Mouse (Mus musculus) CH12.LX (cell line): Measurements from ENCODE around the gene Cinp. TPM values are rescaled to one million over a fixed set of nuclear protein-coding genes. Genes with fewer than 3 reads are reported as not detected.

Experiments used
- DNase-seq: peaks from one replicate; pipeline ENCODE4 v3.0.0-alpha.2; 2013; ENCODE audit errors: extremely low read depth
- H3K27ac ChIP-seq: 2 replicates; pipeline ENCODE4 v1.5.1; 2012; ENCODE audit warnings: low read depth, mild to moderate bottlenecking, control low read depth, moderate library complexity; ENCODE audit not compliant: insufficient read depth
- H3K27me3 ChIP-seq: replicated peaks from 2 replicates; pipeline ENCODE3; 2012; ENCODE audit warnings: inconsistent platforms
- H3K36me3 ChIP-seq, 2 experiments: replicated peaks in 1 of 2; 2 replicates each; pipeline versions ENCODE3 to v1.6.1; 2012; ENCODE audit warnings: inconsistent platforms in 1 of 2, low read length in 1 of 2, mild to moderate bottlenecking in 1 of 2, mixed read lengths in 1 of 2, moderate library complexity in 1 of 2; ENCODE audit not compliant: control insufficient read depth in 1 of 2, insufficient read depth in 1 of 2
- H3K4me1 ChIP-seq, 2 experiments: 2 replicates each; pipeline ENCODE4 v1.6.1; 2012; ENCODE audit warnings: inconsistent platforms in 1 of 2, moderate library complexity in 1 of 2; ENCODE audit not compliant: insufficient read depth in 2 of 2, control insufficient read depth in 1 of 2
- H3K4me2 ChIP-seq: 2 replicates; pipeline ENCODE4 v1.6.1; 2012; ENCODE audit warnings: low read depth, mild to moderate bottlenecking, control low read depth; ENCODE audit not compliant: poor library complexity, insufficient read depth, severe bottlenecking
- H3K4me3 ChIP-seq, 3 experiments: fragments of 150-350 bp in 1 of 3; sonication (generic) in 1 of 3; replicated peaks in 1 of 3; 2 replicates each; pipeline versions ENCODE3 to v1.5.1; 2011 to 2012; ENCODE audit warnings: low read depth in 2 of 3, low read length in 2 of 3, mild to moderate bottlenecking in 2 of 3, moderate library complexity in 2 of 3, control low read depth in 1 of 3, improper control_type of control experiment in 1 of 3, inconsistent platforms in 1 of 3, mixed read lengths in 1 of 3; ENCODE audit not compliant: poor library complexity in 1 of 3
- H3K79me2 ChIP-seq: replicated peaks from 2 replicates; pipeline ENCODE4 v1.6.1; 2012; ENCODE audit warnings: mild to moderate bottlenecking, moderate library complexity; ENCODE audit not compliant: control insufficient read depth, poor library complexity, insufficient read depth, severe bottlenecking; ENCODE audit errors: extremely low read depth
- H3K9ac ChIP-seq: 2 replicates; pipeline ENCODE4 v1.6.1; 2012; ENCODE audit warnings: low read depth, mild to moderate bottlenecking, control low read depth, moderate library complexity; ENCODE audit not compliant: insufficient read depth
- H3K9me3 ChIP-seq: replicated peaks from 2 replicates; pipeline ENCODE3; 2012; ENCODE audit warnings: low read length, inconsistent platforms, mixed read lengths
- BHLHE40 ChIP-seq: IDR thresholded peaks from 2 replicates; pipeline ENCODE4 v1.6.1; 2011; ENCODE audit warnings: mild to moderate bottlenecking, low read depth, low read length, improper control_type of control experiment
- CHD1 ChIP-seq: IDR thresholded peaks from 2 replicates; pipeline ENCODE4 v1.6.1; 2012; ENCODE audit warnings: low read depth, low read length, improper control_type of control experiment, inconsistent platforms
- CHD2 ChIP-seq: IDR thresholded peaks from 2 replicates; pipeline ENCODE4 v1.6.1; 2011; ENCODE audit warnings: low read length, improper control_type of control experiment
- CTCF ChIP-seq, 2 experiments: IDR thresholded peaks in 1 of 2; conservative IDR thresholded peaks in 1 of 2; 2 replicates each; pipeline ENCODE4 v1.5.1; 2011 to 2012; ENCODE audit warnings: low read depth in 2 of 2, low read length in 2 of 2, improper control_type of control experiment in 1 of 2, inconsistent platforms in 1 of 2, mild to moderate bottlenecking in 1 of 2, moderate library complexity in 1 of 2
- E2F4 ChIP-seq: IDR thresholded peaks from 2 replicates; pipeline ENCODE4 v1.6.1; 2011; ENCODE audit warnings: low read depth, low read length, improper control_type of control experiment; ENCODE audit not compliant: insufficient replicate concordance
- ELF1 ChIP-seq: IDR thresholded peaks from 2 replicates; pipeline ENCODE4 v1.6.1; 2014; ENCODE audit warnings: low read depth, mild to moderate bottlenecking, inconsistent platforms, low read length, improper control_type of control experiment
- EP300 ChIP-seq: IDR thresholded peaks from 2 replicates; pipeline ENCODE4 v1.6.1; 2011; ENCODE audit warnings: low read length, improper control_type of control experiment
- ETS1 ChIP-seq: conservative IDR thresholded peaks from 2 replicates; pipeline ENCODE4 v1.6.1; 2012; ENCODE audit warnings: low read depth, mild to moderate bottlenecking, inconsistent platforms, low read length, improper control_type of control experiment, moderate library complexity
- GABPA ChIP-seq: IDR thresholded peaks from 2 replicates; pipeline ENCODE4 v1.6.1; 2012; ENCODE audit warnings: low read depth, low read length, improper control_type of control experiment, inconsistent platforms; ENCODE audit not compliant: insufficient replicate concordance
- HCFC1 ChIP-seq: IDR thresholded peaks from 2 replicates; pipeline ENCODE4 v1.6.1; 2012; ENCODE audit warnings: low read depth, mild to moderate bottlenecking, inconsistent platforms, low read length, improper control_type of control experiment
- IRF4 ChIP-seq: IDR thresholded peaks from 2 replicates; pipeline ENCODE4 v1.6.1; 2014; ENCODE audit warnings: low read depth, mild to moderate bottlenecking, inconsistent platforms, low read length, improper control_type of control experiment
- JUN ChIP-seq: IDR thresholded peaks from 2 replicates; pipeline ENCODE4 v1.6.1; 2011; ENCODE audit warnings: low read depth, mild to moderate bottlenecking, low read length, improper control_type of control experiment, moderate library complexity; ENCODE audit not compliant: insufficient read depth
- JUND ChIP-seq: conservative IDR thresholded peaks from 2 replicates; pipeline ENCODE4 v1.6.1; 2011; ENCODE audit warnings: low read depth, low read length, improper control_type of control experiment
- KAT2A ChIP-seq: IDR thresholded peaks from 2 replicates; pipeline ENCODE4 v1.6.1; 2012; ENCODE audit warnings: low read length, improper control_type of control experiment, inconsistent platforms; ENCODE audit not compliant: insufficient replicate concordance
- MAFK ChIP-seq: IDR thresholded peaks from 2 replicates; pipeline ENCODE4 v1.6.1; 2011; ENCODE audit warnings: low read length, improper control_type of control experiment; ENCODE audit not compliant: insufficient replicate concordance
- MAX ChIP-seq: IDR thresholded peaks from 2 replicates; pipeline ENCODE4 v1.6.1; 2011; ENCODE audit warnings: low read length, improper control_type of control experiment
- MAZ ChIP-seq: IDR thresholded peaks from 2 replicates; pipeline ENCODE4 v1.6.1; 2012; ENCODE audit warnings: low read depth, mild to moderate bottlenecking, inconsistent platforms, low read length, improper control_type of control experiment, moderate library complexity
- MEF2A ChIP-seq: IDR thresholded peaks from 2 replicates; pipeline ENCODE4 v1.6.1; 2014; ENCODE audit warnings: low read depth, mild to moderate bottlenecking, inconsistent platforms, low read length, improper control_type of control experiment, borderline replicate concordance
- MXI1 ChIP-seq: IDR thresholded peaks from 2 replicates; pipeline ENCODE4 v1.6.1; 2011; ENCODE audit warnings: mild to moderate bottlenecking, low read depth, low read length, improper control_type of control experiment
- MYC ChIP-seq: IDR thresholded peaks from 2 replicates; pipeline ENCODE4 v1.6.1; 2011; ENCODE audit warnings: low read depth, mild to moderate bottlenecking, improper control_type of control experiment, low read length
- NELFE ChIP-seq: IDR thresholded peaks from 2 replicates; pipeline ENCODE4 v1.6.1; 2011; ENCODE audit warnings: low read depth, low read length, improper control_type of control experiment
- NRF1 ChIP-seq: IDR thresholded peaks from 2 replicates; pipeline ENCODE4 v1.6.1; 2014; ENCODE audit warnings: low read depth, mild to moderate bottlenecking, inconsistent platforms, low read length, improper control_type of control experiment, moderate library complexity
- PAX5 ChIP-seq: IDR thresholded peaks from 2 replicates; pipeline ENCODE4 v1.6.1; 2012; ENCODE audit warnings: low read length, inconsistent platforms, mixed read lengths
- POLR2A ChIP-seq: IDR thresholded peaks from 2 replicates; pipeline ENCODE4 v1.6.1; 2011; ENCODE audit warnings: low read depth, mild to moderate bottlenecking, improper control_type of control experiment, low read length
- POLR2AphosphoS2 ChIP-seq: IDR thresholded peaks from 2 replicates; pipeline ENCODE4 v1.6.1; 2011; ENCODE audit warnings: low read depth, low read length, improper control_type of control experiment
- RAD21 ChIP-seq: IDR thresholded peaks from 2 replicates; pipeline ENCODE4 v1.6.1; 2011; ENCODE audit warnings: low read depth, mild to moderate bottlenecking, low read length, improper control_type of control experiment, moderate library complexity
- RCOR1 ChIP-seq: conservative IDR thresholded peaks from 2 replicates; pipeline ENCODE4 v1.6.1; 2012; ENCODE audit warnings: low read depth, mild to moderate bottlenecking, inconsistent platforms, low read length, improper control_type of control experiment
- SIN3A ChIP-seq: IDR thresholded peaks from 2 replicates; pipeline ENCODE4 v1.6.1; 2012; ENCODE audit warnings: low read length, improper control_type of control experiment, inconsistent platforms
- SMC3 ChIP-seq: IDR thresholded peaks from 2 replicates; pipeline ENCODE4 v1.6.1; 2011; ENCODE audit warnings: low read depth, low read length, improper control_type of control experiment
- TBP ChIP-seq: conservative IDR thresholded peaks from 2 replicates; pipeline ENCODE4 v1.6.1; 2011; ENCODE audit warnings: low read depth, low read length, improper control_type of control experiment
- TCF12 ChIP-seq: IDR thresholded peaks from 2 replicates; pipeline ENCODE4 v1.6.1; 2014; ENCODE audit warnings: low read depth, mild to moderate bottlenecking, inconsistent platforms, low read length, improper control_type of control experiment
- UBTF ChIP-seq: IDR thresholded peaks from 2 replicates; pipeline ENCODE4 v1.6.1; 2012; ENCODE audit warnings: low read depth, mild to moderate bottlenecking, inconsistent platforms, low read length, improper control_type of control experiment, moderate library complexity
- USF1 ChIP-seq: IDR thresholded peaks from 2 replicates; pipeline ENCODE4 v1.6.1; 2014; ENCODE audit warnings: low read depth, mild to moderate bottlenecking, inconsistent platforms, low read length, improper control_type of control experiment
- USF2 ChIP-seq: conservative IDR thresholded peaks from 2 replicates; pipeline ENCODE4 v1.6.1; 2011; ENCODE audit warnings: low read depth, low read length, improper control_type of control experiment
- ZC3H11A ChIP-seq: IDR thresholded peaks from 2 replicates; pipeline ENCODE4 v1.6.1; 2012; ENCODE audit warnings: low read depth, mild to moderate bottlenecking, inconsistent platforms, low read length, improper control_type of control experiment
- ZKSCAN1 ChIP-seq: IDR thresholded peaks from 2 replicates; pipeline ENCODE4 v1.6.1; 2012; ENCODE audit warnings: low read depth, inconsistent platforms, low read length, improper control_type of control experiment, borderline replicate concordance
- ZMIZ1 ChIP-seq: IDR thresholded peaks from 2 replicates; pipeline ENCODE4 v1.6.1; 2012; ENCODE audit warnings: low read depth, mild to moderate bottlenecking, inconsistent platforms, low read length, improper control_type of control experiment
- ZNF384 ChIP-seq: IDR thresholded peaks from 2 replicates; pipeline ENCODE4 v1.6.1; 2012; ENCODE audit warnings: low read depth, low read length, improper control_type of control experiment, inconsistent platforms
- dilution Hi-C: fragments of 300-500 bp; cut with MboI; formaldehyde crosslinking; loops from 2 replicates; pipeline ENCODE4 v1.14.3; 2020; ENCODE audit warnings: low sequenced_read_pairs; ENCODE audit not compliant: extremely low pct_unique_long_range_greater_than_20kb, extremely low pct_ligation_motif_present
- in situ Hi-C: fragments of 300-500 bp; cut with MboI; formaldehyde crosslinking; loops from 3 replicates; pipeline ENCODE4 v1.14.3; 2019; ENCODE audit warnings: low sequenced_read_pairs, low pct_ligation_motif_present, low pct_unique_long_range_greater_than_20kb, mixed read lengths
- polyA plus RNA-seq: library from polyadenylated mRNA; unstranded; fragments of >175 nt; gene quantifications from 2 replicates; pipeline ENCODE4 v1.2.1, GENCODE M21; 2012; ENCODE audit warnings: low read depth; ENCODE audit not compliant: insufficient read length
- total RNA-seq, 2 experiments: library from RNA; depleted of rRNA; stranded (reverse); fragments of 300-350 nt in 1 of 2; fragments of >200 nt in 1 of 2; gene quantifications; 2 replicates each; pipeline ENCODE4 v1.2.3; 2012 to 2014

The Cinp gene
- total and polyA plus RNA-seq, 3 experiments: 114 to 164 (median 135) TPM

DNA sequence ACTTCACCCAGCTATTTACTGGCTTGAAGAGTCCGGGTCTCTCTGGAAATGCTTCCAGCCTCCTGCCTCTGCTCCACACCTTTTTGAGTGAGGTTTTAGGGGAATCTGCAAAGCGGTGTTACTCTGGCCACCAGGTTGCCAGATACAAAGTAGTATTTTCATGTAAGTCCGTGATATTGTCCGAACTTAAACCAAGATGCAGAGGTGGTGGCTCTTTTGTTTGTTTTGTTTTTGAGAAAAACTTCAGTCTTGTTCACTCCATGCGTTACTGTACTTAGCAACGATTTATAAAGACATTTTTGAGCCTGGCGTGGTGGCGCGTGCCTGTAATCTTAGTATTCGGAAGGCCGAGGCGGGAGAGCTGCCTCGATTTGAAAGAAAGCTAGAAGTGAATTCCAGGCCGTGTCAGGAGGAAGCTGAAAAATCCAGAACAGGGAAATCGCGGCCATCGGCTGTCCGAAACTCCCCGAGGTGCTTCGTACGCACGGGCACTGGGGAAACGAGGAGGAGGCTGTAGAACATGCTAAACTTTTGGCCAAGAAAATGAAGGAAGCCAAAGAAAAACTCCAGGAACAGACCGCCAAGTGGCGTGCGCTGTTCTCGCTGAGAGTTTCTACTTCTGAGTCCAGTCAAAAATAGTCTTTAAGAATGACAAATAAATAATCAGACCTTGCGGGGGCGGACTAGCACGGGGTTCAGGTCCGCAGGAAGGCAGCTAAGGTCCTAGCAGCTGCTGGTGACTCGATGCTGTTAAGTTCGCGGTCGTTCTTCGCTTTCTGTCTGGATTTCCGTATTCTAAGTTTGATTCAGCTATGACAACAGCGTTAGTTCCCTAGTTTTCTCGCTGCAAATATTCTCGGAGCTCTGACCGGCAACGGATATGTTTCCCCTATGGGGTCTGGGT lies 44.5 kb downstream of the Cinp start:
- Histone ChIP-seq H3K36me3 (no peaks in the 10 kb centered on the region), H3K9ac (peak overlapping the region; percentile 66), H3K4me2 (peak overlapping the region; percentile 82), H3K4me1 (peaks cover 3 to 32% of the 10 kb centered on the region in 2 experiments; a peak in 2 of 4 replicates), H3K9me3 (no peaks in the 10 kb centered on the region), H3K27me3 (peaks cover 7% of the 10 kb centered on the region), H3K79me2 (no peaks in the 10 kb centered on the region), H3K27ac (peak overlapping the region; percentile 40), H3K4me3 (peak overlapping the region; percentile 61 to 68 (median 64))
- DNase-seq: no peak
- dilution Hi-C loops (no loop called here), in situ Hi-C loops (loop anchor here (5.0 to 10.0 kb wide), 3 partner anchors 110 to 427 kb away; partner anchors contain the start of gene Wdr20)
- TF ChIP-seq MYC (peak; percentile 39; the same call in 1 of the 2 replicates), POLR2A (no peak), IRF4 (no peak), RCOR1 (no peak), ELF1 (no peak), MEF2A (no peak; the same call in 1 of the 2 replicates), NELFE (no peak), E2F4 (no peak), NRF1 (no peak), SIN3A (peak; percentile 67; the same call in 1 of the 2 replicates), CHD1 (no peak), RAD21 (no peak), USF2 (no peak; the same call in 1 of the 2 replicates), JUN (no peak), CTCF (conservative IDR thresholded peaks at IDR 0.05 in 1 of 2, IDR thresholded peaks at IDR 0.05 in 1 of 2; ENCODE audit: low read depth in 2 of 2, low read length in 2 of 2) (peak in 1 of 2 experiments; percentile 17; a peak in 1 of 4 replicates), ZNF384 (no peak), PAX5 (no peak), HCFC1 (no peak), TCF12 (no peak), USF1 (no peak), MXI1 (no peak; the same call in 1 of the 2 replicates), MAX (peak; percentile 65), POLR2AphosphoS2 (no peak), UBTF (0 out of 2 replicates have a peak, but pooled peaks have one; percentile 54), KAT2A (no peak), SMC3 (no peak; the same call in 1 of the 2 replicates), CHD2 (no peak), JUND (no peak), TBP (no peak), ZMIZ1 (0 out of 2 replicates have a peak, but pooled peaks have one; percentile 30), MAFK (no peak), MAZ (peak; percentile 23; the same call in 1 of the 2 replicates), ZKSCAN1 (no peak), BHLHE40 (no peak; the same call in none of the 2 replicates), EP300 (no peak), ZC3H11A (no peak), GABPA (no peak), ETS1 (0 out of 2 replicates have a peak, but pooled peaks have one; percentile 17)
- TF ChIP-seq, all 38 proteins: peak for 8
